Mouse (Mus musculus): ENCODE measurements around the gene Galnt7.

Galnt7 gene

DNA sequence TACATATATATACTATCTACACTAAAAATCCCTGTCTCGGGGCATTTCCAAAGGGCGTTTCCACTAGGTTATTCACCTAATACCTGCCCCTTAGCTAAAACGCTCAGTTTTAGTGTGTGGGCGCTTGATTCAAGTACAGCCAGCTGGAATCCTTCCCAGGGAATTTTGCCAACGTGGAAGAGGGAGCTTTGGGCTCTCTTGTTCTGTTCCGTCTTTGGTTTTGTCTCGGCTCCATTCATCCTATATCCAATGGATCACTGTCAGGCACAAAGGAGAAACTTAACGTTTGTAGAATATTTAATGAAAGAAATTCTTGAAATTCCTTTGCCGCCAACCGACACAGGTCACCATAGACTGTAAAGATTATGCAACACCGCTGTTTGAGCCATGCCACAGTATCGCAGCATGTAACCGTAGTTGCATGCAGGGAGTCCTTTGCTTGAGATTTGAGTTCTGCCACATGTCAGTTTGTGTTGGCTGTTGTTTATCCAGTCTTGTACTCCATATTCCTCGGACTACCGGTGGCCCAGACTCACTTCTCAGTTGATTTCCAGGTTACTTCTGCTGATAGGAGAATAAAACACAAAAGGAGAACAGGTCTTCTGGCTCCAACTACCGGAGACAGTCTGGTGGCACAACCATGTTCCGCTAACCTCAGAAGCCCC is 153.9 kb downstream of the Galnt7 start:
- peak; percentile 17 to 27 for DNase-seq (ENCODE audit: low spot score in 2 of 2)

DNA sequence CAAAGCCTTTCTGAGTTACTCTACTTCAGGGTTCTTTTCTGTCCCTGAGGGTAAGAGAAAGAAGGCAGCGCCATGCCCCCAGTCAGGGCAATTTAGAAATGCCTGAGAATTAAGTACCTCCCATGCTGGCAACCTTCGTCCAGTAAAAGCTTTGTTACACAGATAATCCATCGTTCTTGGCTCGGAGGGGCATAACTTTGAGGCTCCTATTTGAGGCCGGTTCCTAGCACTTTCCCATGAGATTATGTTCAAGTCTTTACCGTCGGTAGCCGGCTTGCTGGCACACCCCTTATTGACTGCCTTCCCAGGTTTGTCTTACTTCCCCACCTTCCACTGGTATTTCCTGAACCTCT is 154.4 kb downstream of the Galnt7 start:
- DNase-seq (ENCODE audit: low spot score in 2 of 2): no peak

- DNase-seq (ENCODE audit: low spot score in 2 of 2): no peak
These were observed 161.0 kb downstream of the Galnt7 start for GRCm38 (mm10) chr8:57491873-57492272.

DNA sequence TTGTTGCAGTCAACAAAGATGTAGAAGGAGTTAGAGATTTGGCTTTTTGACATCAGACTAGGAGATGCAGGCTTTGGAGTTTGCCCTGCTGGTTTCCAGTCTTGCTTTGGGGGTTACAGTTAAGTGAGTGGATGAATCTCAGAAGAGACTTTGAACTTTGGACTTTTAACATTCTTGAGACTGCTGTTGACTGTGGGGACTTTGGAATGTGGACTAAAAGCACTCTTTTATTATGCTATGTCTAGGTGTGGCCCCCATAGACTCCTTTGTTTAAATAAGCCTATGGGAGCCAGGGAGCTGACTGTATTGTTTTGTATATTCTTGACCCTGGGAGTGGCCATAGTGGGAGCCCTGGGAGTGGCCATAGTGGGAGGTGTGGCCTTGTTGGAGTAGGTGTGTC is 162.9 kb downstream of the Galnt7 start:
- DNase-seq (ENCODE audit: low spot score in 2 of 2): no peak

GRCm38 (mm10) chr8:57489366-57489765 is 163.5 kb downstream of the Galnt7 start:
- DNase-seq (ENCODE audit: low spot score in 2 of 2): no peak

DNA sequence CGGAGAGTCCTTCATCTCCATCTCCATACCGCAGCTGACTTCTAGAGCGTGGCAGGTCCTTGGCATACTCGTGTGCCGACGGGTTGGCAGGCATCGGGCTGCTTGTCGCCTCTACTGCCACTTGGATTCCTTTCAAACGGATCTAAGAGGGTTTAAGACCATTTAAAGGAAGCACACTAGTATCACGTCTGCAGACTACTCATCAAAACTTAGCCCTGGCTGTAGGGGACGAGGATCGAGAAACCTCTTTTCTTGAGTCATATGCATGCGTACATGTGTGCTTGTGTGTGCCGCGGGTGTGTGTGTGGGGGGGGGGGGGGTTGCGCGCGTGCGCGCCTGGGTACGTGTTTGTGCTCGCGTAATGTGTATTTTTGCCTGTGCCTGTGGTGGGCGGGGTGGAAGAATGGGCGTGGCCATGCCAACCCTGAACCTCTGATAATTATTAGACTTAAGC is 164.5 kb downstream of the Galnt7 start:
- peak in 1 of 2 experiments; percentile 49 for DNase-seq (ENCODE audit: low spot score in 2 of 2)

DNA sequence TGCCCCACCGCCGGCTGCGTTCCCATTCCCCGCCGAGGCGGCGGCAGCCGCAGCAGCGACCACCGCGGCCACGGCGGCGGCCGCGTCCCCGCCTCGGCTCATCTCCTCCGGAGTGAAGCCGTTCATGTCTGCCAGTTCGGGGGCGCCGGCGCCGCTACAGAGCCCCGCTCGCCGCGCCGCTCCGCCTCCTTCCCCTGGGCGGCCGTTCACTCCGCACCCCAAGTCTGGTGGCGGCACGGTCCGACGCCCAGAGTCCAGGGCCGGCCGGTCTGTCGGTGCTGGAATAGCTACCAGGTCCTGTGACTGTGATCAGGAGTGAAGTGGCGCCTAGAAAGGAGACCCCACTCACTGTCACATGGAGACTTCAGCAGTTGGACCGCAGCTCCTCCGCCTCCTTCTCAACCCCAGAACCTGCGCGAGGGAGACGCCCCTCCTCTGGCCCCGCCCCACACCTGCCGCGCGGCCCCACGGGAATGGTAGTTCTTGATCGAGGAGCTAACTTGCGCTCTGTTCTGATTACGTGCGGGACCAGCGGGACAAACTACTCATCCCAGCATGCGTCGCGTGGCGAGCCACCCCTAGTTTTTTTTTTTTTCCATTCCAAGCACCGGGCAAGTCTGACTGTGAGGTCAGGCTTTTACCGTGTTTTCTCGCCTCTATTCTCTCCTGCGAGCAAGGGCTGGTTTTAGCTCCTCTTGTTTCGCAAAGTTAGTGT is 165.2 kb downstream of the Galnt7 start, which contains the start of gene Sap30:
Gene Sap30 (minus strand): TSS at position 420 of the 715 bp plus-strand sequence.
- DNase-seq (ENCODE audit: low spot score in 2 of 2): peak; percentile 97 to 99

- DNase-seq (ENCODE audit: low spot score in 2 of 2): peak; percentile 35 to 55
These were observed 166.1 kb downstream of the Galnt7 start for GRCm38 (mm10) chr8:57486491-57487440.

DNA sequence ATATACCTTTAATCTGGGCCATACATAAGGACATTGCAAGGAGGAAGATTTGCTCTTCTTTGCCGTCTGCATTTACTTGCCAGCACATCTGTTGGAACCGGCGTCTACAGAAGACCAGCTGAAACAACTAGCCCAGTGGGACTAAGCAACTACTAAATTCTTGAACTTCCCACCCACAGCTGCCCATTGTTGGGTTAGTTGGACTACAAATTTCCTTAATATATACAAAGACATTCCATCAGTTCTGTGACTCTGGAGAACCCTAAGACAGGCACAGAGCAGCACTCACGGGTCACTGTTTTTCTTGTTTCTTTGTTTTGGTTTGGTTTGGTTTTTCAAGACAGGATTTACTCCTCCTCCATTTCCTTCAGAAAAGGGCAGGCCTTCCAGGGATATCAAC is 172.2 kb downstream of the Galnt7 start:
- DNase-seq (ENCODE audit: low spot score in 2 of 2): no peak

DNA sequence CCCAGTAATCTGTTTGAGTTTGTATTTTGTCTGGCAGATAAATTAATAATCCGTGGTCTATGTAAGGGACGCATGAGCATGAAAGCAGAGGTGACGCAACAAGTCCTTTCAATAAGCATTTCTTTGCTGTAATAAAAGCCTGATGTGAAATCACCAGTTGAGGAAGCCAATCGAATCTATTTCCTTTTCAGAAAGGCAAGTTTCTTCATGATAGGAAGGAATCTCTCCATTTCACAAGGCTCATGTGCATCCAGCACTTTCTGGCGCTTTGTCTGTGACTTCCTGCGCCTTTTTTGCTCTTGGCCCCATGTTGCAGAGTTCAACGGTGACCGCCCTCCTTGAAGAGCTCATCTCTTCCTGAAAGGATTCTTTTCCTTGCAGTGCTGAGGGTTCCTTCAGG is 173.1 kb downstream of the Galnt7 start:
- DNase-seq (ENCODE audit: low spot score in 2 of 2): no peak

DNA sequence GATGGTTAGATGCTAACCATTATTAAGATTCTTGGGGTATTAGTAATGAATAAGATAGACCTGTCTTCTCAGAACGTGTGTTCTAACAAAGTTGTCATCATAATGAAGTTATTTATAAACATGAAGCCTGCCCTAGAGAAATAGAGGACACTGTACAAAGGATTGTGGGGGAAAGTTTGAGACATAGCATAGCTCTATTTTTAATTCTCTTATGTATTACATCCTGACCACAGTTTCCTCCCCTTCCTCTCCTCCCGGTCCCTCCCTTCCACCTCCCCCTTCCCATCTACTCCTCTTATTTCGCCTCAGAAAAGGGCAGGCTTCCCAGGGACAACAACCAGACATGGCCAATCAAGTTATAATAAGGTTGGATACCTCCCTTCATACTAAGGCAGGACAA is 174.4 kb downstream of the Galnt7 start:
- DNase-seq (ENCODE audit: low spot score in 2 of 2): no peak
